Mouse (Mus musculus) hindbrain, embryonic 10.5 days (tissue): ENCODE data around the gene Mxra8. TPM values are rescaled to one million over a fixed set of nuclear protein-coding genes. Genes with fewer than 3 reads are reported as not detected.

Source experiments
- DNase-seq: peaks from one replicate; pipeline ENCODE4 v3.0.0-alpha.2; 2017; ENCODE audit warnings: low spot score
- H3K27ac ChIP-seq: fragments of 300-500 bp; sonication (generic); 2 replicates; pipeline ENCODE4 v1.5.1; 2016; ENCODE audit warnings: mild to moderate bottlenecking, moderate library complexity
- H3K27me3 ChIP-seq: fragments of 300-500 bp; sonication (generic); 2 replicates; pipeline ENCODE4 v1.6.1; 2016; ENCODE audit warnings: mild to moderate bottlenecking; ENCODE audit not compliant: poor library complexity, insufficient read depth, severe bottlenecking
- H3K36me3 ChIP-seq: fragments of 300-500 bp; sonication (generic); 2 replicates; pipeline ENCODE4 v1.6.1; 2016; ENCODE audit warnings: mild to moderate bottlenecking, moderate library complexity
- H3K4me1 ChIP-seq: fragments of 300-500 bp; sonication (generic); replicated peaks from 2 replicates; pipeline ENCODE4 v1.6.1; 2016; ENCODE audit warnings: mild to moderate bottlenecking
- H3K4me3 ChIP-seq: fragments of 300-500 bp; sonication (generic); 2 replicates; pipeline ENCODE4 v1.5.1; 2016; ENCODE audit warnings: mild to moderate bottlenecking, moderate library complexity
- H3K9me3 ChIP-seq: fragments of 300-500 bp; sonication (generic); 2 replicates; pipeline ENCODE4 v1.6.1; 2016; ENCODE audit warnings: mild to moderate bottlenecking, moderate library complexity
- WGBS: fragments of 180-500 bp; shearing (Covaris S2); methylation state at CpG from one replicate; pipeline ENCODE4 v1.1.7; 2016; 5-methylcytosine and 5-hydroxymethylcytosine counted together
- polyA plus RNA-seq: library from polyadenylated mRNA; unstranded; fragments of >200 nt; fragmentation: Nextera tagmentation; extraction: Ambion mirVana; gene quantifications from 2 replicates; pipeline ENCODE4 v1.2.1, GENCODE M21; 2016

The Mxra8 gene
- polyA plus RNA-seq, 1 experiment from 2014 or later: 56.1 TPM

GRCm38 (mm10) chr4:155821025-155821424 lies 18.5 kb upstream of the Mxra8 start:
- peaks cover 100% of the 10 kb centered on the region for H3K36me3 ChIP-seq

DNA sequence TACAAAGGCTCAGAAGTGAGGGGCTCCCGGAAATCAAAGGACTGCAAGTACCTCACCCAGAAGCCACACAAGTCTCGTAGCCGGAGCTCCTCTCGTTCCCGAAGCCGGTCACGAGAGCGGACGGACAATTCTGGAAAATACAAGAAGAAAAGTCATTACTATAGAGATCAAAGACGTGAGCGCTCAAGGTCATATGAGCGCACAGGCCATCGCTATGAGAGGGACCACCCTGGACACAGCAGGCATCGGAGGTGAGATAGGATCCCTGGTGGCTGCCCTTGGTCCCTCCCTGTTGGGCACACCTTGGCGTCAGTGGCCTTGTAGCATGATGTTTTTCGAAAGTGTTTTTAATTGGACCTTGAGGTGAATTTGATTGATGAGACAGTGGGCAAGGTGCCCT lies 16.0 kb upstream of the Mxra8 start:
- H3K9me3 ChIP-seq: no peaks in the 10 kb centered on the region
- no peaks in the 10 kb centered on the region for H3K4me1 ChIP-seq
- no peak overlapping the region for H3K27ac ChIP-seq
- 96% methylated on average over 16 of the region's 16 CpGs for WGBS
- DNase-seq: no peak
- H3K36me3 ChIP-seq: peaks cover 100% of the 10 kb centered on the region
- H3K27me3 ChIP-seq: no peaks in the 10 kb centered on the region
- H3K4me3 ChIP-seq: no peak overlapping the region

More at GRCm38 (mm10) chr4:155821025-155821424, 18.5 kb upstream of the Mxra8 start:
- WGBS: 81% methylated on average over 7 of the region's 7 CpGs
- no peak for DNase-seq
- Histone ChIP-seq H3K9me3 (no peaks in the 10 kb centered on the region), H3K4me3 (no peak overlapping the region), H3K4me1 (no peaks in the 10 kb centered on the region), H3K27me3 (no peaks in the 10 kb centered on the region), H3K27ac (no peak overlapping the region)

DNA sequence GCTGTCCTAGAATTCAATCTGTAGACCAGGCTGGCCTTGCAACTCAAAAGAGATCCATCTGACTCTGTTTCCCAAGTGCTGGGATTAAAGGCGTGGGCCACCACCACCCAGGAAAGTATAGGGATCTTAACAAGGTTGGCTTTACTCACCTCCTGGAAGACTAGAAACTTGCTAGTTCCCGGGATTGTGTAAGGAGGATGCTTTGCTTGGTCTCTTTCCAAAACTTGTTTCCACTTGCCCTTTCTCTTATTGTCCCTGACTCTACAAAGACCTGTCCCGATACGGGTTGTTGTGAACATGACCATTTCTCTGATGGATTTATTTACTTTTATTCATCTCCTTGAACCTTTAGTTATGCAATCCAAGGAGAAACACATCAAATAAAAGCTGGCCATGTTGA lies 9.6 kb upstream of the Mxra8 start:
- H3K27ac ChIP-seq: no peak overlapping the region
- peaks cover 62% of the 10 kb centered on the region for H3K36me3 ChIP-seq
- 97% methylated on average over 4 of the region's 4 CpGs for WGBS
- H3K4me3 ChIP-seq: no peak overlapping the region
- H3K9me3 ChIP-seq: no peaks in the 10 kb centered on the region
- H3K27me3 ChIP-seq: no peaks in the 10 kb centered on the region
- DNase-seq: no peak
- H3K4me1 ChIP-seq: peaks cover 30% of the 10 kb centered on the region

- Histone ChIP-seq H3K9me3 (no peaks in the 10 kb centered on the region), H3K27ac (no peak overlapping the region; the same call in 1 of the 2 replicates), H3K36me3 (peaks cover 61% of the 10 kb centered on the region), H3K4me1 (peaks cover 30% of the 10 kb centered on the region), H3K4me3 (peak overlapping the region; percentile 98), H3K27me3 (no peaks in the 10 kb centered on the region)
- no peak for DNase-seq
- 57% methylated on average over 8 of the region's 8 CpGs for WGBS
Observed at GRCm38 (mm10) chr4:155830596-155830995, 8.9 kb upstream of the Mxra8 start.

DNA sequence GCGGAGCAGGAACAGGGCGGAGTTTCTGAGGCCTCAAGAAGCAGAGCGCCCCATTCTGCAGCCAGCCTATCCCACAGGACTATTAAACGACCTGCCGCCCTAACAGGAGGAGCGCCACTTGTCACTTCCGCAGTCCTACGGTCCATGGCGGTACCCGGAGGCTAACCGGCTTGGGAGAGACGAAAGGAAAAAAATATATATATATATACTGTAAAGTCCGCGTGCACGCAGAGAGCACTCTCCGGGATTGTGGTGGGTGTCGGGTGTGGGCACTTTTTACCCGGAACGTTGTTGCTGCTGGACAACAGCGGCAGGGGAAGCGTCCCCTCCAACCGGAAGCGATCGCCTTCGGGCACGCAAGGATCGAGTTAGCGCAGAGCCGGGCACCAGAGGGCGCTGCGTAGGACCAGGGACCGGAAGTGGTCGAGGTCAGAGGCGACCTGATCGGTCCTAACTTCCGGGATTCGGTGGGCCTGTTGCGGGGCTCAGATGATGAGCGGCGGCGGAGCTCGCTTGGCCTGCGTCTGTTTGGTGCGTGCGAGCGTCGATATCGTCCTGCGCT lies 8.2 kb upstream of the Mxra8 start, which contains the start of gene Aurkaip1:
Gene Aurkaip1, plus strand, starts transcription at position 68 of the 562 bp plus-strand sequence.
- Histone ChIP-seq H3K27ac (peak within 1 kb of the TSS; percentile 92), H3K36me3 (peaks cover 54% of the 10 kb centered on the region), H3K27me3 (no peaks in the 10 kb centered on the region), H3K4me1 (peaks cover 30% of the 10 kb centered on the region), H3K4me3 (peak within 1 kb of the TSS; percentile 98), H3K9me3 (no peaks in the 10 kb centered on the region)
- peak; percentile 97 for DNase-seq
- under 1% methylated on average over 49 of the region's 49 CpGs for WGBS

DNA sequence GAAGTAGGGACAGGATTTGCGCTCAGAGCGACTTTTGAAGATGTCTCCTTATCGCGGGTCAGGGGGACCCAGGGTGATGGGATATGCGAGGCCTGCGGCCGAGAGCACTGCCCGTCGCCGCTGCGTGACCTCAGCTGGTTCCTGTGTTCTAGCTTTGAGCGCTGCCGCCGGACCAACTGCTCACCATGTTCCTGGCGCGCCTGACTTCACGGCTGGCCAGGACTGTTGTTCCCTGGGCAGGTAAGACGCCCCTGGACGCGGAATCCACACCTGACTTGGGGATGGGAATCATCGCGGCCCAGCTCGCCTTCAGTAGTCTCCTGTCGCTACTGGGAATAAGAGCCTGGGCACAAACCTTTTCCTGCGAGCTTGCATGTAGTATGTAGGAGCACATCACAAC lies 7.6 kb upstream of the Mxra8 start:
- no peak for DNase-seq
- H3K36me3 ChIP-seq: peaks cover 48% of the 10 kb centered on the region
- 2% methylated on average over 25 of the region's 25 CpGs for WGBS

GRCm38 (mm10) chr4:155832321-155832720 lies 7.2 kb upstream of the Mxra8 start:
- Histone ChIP-seq H3K27me3 (no peaks in the 10 kb centered on the region), H3K27ac (peak overlapping the region; percentile 92), H3K4me3 (peak overlapping the region; percentile 98), H3K9me3 (no peaks in the 10 kb centered on the region), H3K36me3 (peaks cover 43% of the 10 kb centered on the region), H3K4me1 (peaks cover 30% of the 10 kb centered on the region)
- no peak for DNase-seq
- WGBS: 52% methylated on average over 10 of the region's 10 CpGs

More for the DNA sequence above, 7.6 kb upstream of the Mxra8 start:
- Histone ChIP-seq H3K27ac (peak overlapping the region; percentile 92), H3K27me3 (no peaks in the 10 kb centered on the region), H3K9me3 (no peaks in the 10 kb centered on the region), H3K4me1 (peaks cover 30% of the 10 kb centered on the region), H3K4me3 (peak overlapping the region; percentile 98)

DNA sequence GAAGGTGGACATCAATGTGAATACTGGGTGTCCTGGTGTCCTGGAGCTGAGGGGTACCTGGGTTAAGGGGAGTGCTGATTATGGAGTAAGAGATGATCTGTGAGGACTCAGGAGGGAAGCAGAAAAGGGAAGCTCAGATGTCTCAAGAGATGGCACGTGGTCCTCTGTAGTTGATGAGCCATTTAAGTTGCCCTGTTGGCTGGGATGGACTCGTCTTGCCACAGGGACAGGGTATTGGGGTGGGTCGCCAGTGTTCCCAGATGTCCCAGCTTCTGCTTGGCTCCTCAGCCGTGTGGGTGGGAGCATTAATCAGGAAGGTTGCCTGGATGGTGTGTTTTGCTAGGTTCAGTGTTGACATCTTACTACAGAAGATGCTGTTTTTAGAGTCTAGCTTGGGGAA lies 6.2 kb upstream of the Mxra8 start:
- no peak overlapping the region for H3K27ac ChIP-seq
- no peak overlapping the region for H3K4me3 ChIP-seq
- H3K36me3 ChIP-seq: peaks cover 34% of the 10 kb centered on the region
- peaks cover 32% of the 10 kb centered on the region for H3K4me1 ChIP-seq
- no peaks in the 10 kb centered on the region for H3K27me3 ChIP-seq
- DNase-seq: no peak
- no peaks in the 10 kb centered on the region for H3K9me3 ChIP-seq
- 87% methylated on average over 4 of the region's 4 CpGs for WGBS

- H3K9me3 ChIP-seq: no peaks in the 10 kb centered on the region
- H3K27me3 ChIP-seq: no peaks in the 10 kb centered on the region
- 45% methylated on average over 2 of the region's 2 CpGs for WGBS
- DNase-seq: peak; percentile 76
- peak overlapping the region; percentile 29 for H3K4me3 ChIP-seq
- H3K36me3 ChIP-seq: peaks cover 31% of the 10 kb centered on the region
- H3K4me1 ChIP-seq: peaks cover 38% of the 10 kb centered on the region
- 0 out of 2 replicates have a peak overlapping the region, but pooled peaks have one; percentile 45 for H3K27ac ChIP-seq
Observed at GRCm38 (mm10) chr4:155833836-155834235, 5.6 kb upstream of the Mxra8 start.

GRCm38 (mm10) chr4:155837404-155838010 lies 2.0 kb upstream of the Mxra8 start:
- no peaks in the 10 kb centered on the region for H3K9me3 ChIP-seq
- DNase-seq: no peak
- peaks cover 58% of the 10 kb centered on the region for H3K4me1 ChIP-seq
- 82% methylated on average over 11 of the region's 11 CpGs for WGBS
- peaks cover 31% of the 10 kb centered on the region for H3K36me3 ChIP-seq
- H3K4me3 ChIP-seq: no peak overlapping the region
- H3K27ac ChIP-seq: no peak overlapping the region
- peaks cover 21% of the 10 kb centered on the region for H3K27me3 ChIP-seq

DNA sequence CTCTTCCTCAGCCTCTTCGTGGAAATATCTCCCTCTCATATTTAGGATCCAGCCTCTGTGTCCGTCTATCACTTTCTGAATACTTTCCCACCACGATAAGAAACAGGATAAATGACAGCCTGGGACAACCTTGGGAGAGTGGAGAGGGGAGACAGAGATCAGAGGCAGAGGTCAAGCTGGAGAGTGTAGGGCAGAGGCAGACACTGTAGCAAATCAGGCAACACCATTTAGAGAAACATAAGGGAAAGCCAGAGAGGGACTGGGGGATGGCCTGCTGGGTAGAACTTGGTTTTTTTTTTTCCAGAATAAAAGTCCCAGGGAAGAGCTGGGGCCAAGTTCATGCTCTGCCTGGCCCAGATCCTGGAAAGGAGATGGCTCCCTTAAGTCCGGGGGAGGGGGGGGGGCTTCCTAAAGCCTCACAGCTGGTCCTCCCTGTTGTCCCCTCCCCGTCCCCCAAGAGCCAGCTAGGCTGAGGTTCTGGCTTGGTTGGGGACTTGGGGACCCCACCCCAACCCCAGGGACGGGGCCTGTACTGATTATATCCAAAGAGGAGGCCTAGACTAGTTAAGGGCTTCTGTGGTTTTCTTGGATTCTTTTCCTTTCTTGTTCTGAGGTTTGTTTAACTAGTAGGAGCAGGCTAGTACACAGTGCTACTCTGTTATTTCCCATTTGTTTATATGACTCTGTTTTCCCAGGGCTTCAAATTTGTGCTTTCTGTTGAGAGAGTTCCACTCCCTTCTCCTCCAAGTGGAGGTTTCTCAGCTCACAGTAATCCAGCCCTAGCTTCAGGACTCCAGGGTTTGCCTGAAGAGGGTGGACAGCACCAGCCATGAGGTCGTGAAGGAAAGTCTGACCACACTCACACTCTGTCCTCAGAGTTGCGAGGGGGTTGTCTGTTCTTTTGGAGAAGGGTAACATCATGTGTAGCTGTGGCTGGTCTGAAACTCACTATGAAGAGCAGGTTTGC lies 1.0 kb upstream of the Mxra8 start:
- WGBS: 56% methylated on average over 8 of the region's 8 CpGs
- H3K4me1 ChIP-seq: peaks cover 48% of the 10 kb centered on the region
- peak overlapping the region; percentile 88 for H3K27ac ChIP-seq

DNA sequence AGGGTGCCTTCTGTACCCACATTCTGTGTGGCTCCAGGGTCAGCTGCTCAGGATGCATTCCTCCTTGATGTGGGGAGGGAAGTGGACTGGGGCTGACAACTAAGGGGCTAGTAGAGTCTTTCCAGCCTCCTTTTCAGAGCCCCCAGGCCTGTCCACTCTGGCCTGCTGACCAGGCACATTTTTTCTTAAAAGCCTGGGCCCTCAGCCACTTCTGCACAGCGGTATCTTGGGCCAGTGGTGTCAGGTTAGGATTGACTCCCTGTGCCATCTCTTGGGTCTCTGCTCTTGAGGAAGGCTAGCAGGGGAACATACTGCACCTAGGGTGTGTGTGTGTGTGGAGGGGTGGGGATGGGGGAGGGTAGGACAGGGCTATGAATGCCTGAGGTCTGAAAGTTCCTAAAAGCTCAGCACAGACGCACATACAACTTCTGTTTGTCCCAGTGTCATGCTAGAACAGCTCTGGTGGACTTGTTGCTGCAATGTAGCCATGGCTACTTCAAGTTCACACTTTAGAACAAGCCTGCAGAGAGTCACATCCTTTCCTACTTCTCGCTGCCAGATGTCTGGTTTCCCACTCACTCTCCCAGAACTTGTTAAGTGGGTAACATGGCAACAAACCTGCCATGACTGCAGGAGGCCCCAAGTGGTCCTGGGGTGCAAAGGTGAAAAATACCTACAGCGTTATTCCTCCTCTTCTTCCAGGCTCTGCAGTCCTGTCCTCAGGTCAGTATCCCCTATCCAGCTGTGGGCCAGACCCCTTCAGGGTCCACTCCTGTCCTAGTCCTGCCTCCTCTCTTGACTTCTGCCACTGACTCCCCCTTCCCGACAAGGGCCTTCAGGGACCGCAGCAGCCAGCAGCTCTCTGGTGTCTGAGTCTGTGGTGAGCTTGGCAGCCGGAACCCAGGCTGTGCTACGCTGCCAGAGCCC lies 859 bp downstream of the Mxra8 start:
- H3K9me3 ChIP-seq: no peaks in the 10 kb centered on the region
- H3K27ac ChIP-seq: peak overlapping the region; percentile 88
- H3K4me1 ChIP-seq: peaks cover 40% of the 10 kb centered on the region
- H3K27me3 ChIP-seq: peaks cover 24% of the 10 kb centered on the region
- H3K4me3 ChIP-seq: peak overlapping the region; percentile 57
- H3K36me3 ChIP-seq: peaks cover 28% of the 10 kb centered on the region
- WGBS: 4% methylated on average over 8 of the region's 8 CpGs
- peak; percentile 40 for DNase-seq

More for the DNA sequence above, 1.0 kb upstream of the Mxra8 start:
- no peak for DNase-seq
- H3K9me3 ChIP-seq: no peaks in the 10 kb centered on the region
- peaks cover 24% of the 10 kb centered on the region for H3K27me3 ChIP-seq
- H3K36me3 ChIP-seq: peaks cover 31% of the 10 kb centered on the region
- 0 out of 2 replicates have a peak overlapping the region, but pooled peaks have one; percentile 57 for H3K4me3 ChIP-seq
